Mouse (Mus musculus) CH12F3 (cell line): ENCODE measurements at regions not wholly inside any gene's neighbourhood (a gene's known extent, or its start where the extent isn't known, plus 50 kb on each side); places are given as distances from the start of the nearest gene placed in this dataset.
"Not testable (repeated sequence)": the region's sequence is repeated elsewhere in the genome, so short reads cannot be mapped to it uniquely, and the experiment has no call there.

Experiments used
- in situ Hi-C: fragments of 300-500 bp; cut with MboI; formaldehyde crosslinking; loops from 2 replicates; pipeline ENCODE4 v1.14.3; 2020; ENCODE audit warnings: low sequenced_read_pairs

GRCm38 (mm10) chr3:96374343-96374624 lies 77.8 kb downstream of the BC107364 start:
- in situ Hi-C loops: not testable (repeated sequence)

DNA sequence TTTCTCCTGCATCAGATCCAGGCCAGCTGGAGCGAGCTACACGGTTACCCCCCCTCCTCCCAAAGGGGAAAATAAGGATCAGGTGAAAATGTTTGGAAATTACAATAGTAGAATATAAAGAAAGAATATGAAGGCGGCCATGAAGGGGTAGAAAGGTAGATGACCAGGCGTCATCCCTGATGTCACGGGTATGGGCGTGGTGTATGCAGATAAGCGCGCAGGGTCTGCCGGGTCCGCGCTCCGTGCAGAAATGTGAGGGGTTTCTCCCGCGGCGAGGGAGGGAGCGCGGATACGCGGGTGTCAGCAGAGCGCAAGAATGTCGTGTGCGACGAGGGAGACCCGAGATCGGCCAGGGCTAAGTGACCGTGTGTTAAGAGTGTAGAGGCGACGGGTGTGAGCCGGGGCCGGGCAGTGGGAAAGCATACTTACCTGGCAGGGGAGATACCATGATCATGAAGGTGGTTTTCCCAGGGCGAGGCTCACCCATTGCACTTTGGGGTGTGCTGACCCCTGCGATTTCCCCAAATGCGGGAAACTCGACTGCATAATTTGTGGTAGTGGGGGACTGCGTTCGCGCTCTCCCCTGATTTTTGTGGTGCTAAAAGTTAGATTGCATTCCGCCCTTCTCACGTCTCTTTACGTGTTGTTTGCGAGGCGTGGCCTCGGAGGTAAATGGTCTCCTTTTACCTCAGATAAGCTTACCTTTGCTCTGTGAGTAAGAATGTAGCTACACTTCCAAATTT lies 78.3 kb downstream of the BC107364 start:
- in situ Hi-C loops: not testable (repeated sequence)

DNA sequence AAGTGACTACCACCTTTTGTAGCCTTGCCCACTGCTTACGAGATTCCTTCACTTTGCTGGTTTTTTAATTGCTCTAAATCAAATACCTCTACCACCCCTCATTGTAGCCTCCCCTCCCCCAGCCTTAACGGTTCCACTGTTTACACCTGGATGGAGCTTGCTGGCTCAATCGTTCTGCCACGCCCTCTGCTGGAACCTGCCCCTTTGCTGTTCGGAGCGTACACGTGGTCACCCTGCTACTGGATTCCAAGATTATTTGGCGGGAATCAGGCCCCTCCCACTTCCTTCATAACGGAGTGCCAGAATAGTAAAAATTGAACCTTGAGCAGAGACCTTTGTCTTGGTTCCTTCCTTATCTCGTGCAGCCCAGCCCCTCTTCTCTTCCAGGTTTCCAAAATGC lies 68.8 kb upstream of the Fcgr1 start:
- in situ Hi-C loops: not testable (repeated sequence)

- in situ Hi-C loops: no loop called here
These were observed 67.0 kb upstream of the Fcgr1 start for GRCm38 (mm10) chr3:96360816-96361215.

- in situ Hi-C loops: not testable (repeated sequence)
These were observed 66.4 kb upstream of the Fcgr1 start for GRCm38 (mm10) chr3:96360214-96360536.

DNA sequence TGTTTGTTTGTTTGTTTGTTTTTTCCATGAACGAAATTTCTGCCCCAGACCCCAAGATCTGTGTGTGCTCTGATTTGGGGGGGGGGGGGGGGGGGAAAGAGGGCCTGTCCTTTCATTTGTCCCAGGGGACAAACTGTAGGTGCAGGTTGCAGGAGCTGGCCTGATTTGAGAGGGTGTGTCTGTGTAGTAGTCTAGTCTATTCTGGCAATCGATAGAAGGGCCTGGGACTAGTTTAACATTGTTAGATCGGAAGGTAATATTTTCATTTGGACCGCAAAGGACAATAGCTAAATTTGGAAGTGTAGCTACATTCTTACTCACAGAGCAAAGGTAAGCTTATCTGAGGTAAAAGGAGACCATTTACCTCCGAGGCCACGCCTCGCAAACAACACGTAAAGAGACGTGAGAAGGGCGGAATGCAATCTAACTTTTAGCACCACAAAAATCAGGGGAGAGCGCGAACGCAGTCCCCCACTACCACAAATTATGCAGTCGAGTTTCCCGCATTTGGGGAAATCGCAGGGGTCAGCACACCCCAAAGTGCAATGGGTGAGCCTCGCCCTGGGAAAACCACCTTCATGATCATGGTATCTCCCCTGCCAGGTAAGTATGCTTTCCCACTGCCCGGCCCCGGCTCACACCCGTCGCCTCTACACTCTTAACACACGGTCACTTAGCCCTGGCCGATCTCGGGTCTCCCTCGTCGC lies 65.9 kb upstream of the Fcgr1 start:
- in situ Hi-C loops: not testable (repeated sequence)

GRCm38 (mm10) chr3:96351623-96352022 lies 57.9 kb upstream of the Fcgr1 start:
- in situ Hi-C loops: not testable (repeated sequence)

GRCm38 (mm10) chr3:96350985-96351384 lies 57.2 kb upstream of the Fcgr1 start:
- in situ Hi-C loops: not testable (repeated sequence)

- in situ Hi-C loops: loop anchor here (25.0 kb wide), 1 partner anchor 91 kb away; no protein-coding TSS in a partner anchor
These were observed 52.8 kb upstream of the Fcgr1 start for GRCm38 (mm10) chr3:96346543-96346942.

- in situ Hi-C loops: loop anchor here (25.0 kb wide), 1 partner anchor 94 kb away; no protein-coding TSS in a partner anchor
These were observed 49.8 kb upstream of the Fcgr1 start for GRCm38 (mm10) chr3:96343471-96344120.
